Mouse (Mus musculus): ENCODE measurements around the gene Tsc22d1. TPM values are rescaled to one million over a fixed set of nuclear protein-coding genes. Genes with fewer than 3 reads are reported as not detected.

The Tsc22d1 gene
- 1 to 10 TPM; 5.6 to 5.8 TPM for polyA plus RNA-seq (2017; shearing (Covaris generic))

DNA sequence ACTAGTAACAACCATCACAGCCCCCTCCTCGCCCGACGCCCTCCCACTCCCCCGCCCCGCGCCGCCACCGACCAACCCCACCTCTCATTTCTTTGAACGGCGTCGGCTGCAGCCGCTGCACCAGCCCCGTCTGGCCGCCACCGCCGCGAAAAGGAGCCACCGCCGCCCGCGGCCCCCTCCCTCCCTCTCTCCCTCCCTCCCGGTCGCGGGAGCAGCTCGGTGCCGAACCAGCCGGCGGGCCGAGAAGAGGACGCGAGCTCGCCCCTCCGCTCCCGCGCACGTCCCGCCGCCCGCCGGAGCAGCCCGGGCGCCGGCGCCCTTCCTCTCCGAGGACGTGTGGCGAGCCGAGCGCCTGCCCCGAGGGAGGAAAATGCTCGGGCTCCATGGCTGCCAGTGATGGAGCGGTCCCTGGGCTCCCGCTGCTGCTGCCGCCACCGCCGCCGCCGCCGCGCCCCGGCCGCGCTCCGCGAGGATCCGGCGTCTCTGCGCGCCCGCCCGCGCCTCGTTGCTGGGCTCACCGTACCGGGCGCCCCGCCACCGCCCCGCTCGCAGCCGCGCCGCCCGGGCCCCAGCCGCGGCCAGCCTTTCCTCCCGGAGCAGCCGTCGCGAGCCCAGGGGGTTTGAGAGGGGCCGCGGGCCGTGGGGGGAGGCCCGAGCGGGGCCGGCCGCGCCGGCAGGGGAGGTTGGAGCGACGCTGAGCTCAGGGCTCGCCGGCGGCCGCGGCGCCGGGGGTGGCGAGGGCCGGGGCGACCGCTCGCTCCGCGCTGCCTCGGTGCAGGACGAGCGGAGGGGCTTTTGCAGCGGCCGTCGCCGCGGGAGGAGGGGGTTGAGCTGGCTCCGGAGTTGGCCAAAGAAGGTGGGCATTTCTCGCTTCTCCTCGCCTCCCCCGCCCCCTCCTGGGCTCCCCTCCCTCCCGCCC, at the start of gene Tsc22d1:
Gene Tsc22d1 (plus strand): TSS at position 100 of the 919 bp plus-strand sequence.

DNA sequence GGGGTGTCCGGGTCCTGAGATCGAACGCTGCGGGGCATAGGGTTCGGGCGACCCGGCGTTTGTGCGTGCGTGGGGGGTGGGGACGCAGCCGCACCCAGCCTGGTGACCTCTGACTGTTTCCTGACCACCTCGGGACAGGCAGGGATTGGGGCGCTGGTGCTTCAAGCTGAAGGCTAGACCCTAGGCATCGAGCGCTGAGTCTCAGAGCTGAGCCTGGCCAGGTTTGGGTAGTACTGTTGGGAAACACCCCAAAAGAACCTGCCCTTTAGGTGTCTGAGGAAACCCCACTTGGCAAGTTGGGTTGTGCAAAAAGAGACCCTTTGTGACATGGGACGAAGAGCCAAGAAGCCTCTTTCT, 142.1 kb downstream of the Tsc22d1 start, which contains the start of gene Serp2:
Gene Serp2 (minus strand): TSS at position 38 of the 357 bp plus-strand sequence.

Other genes with a start within 250 kb of the Tsc22d1 start
- 1 to 10 TPM; 3.0 to 6.1 TPM for gene Serp2, start 141.9 kb downstream of the Tsc22d1 start, polyA plus RNA-seq (2017; shearing (Covaris generic))